Mouse (Mus musculus) 3T3-L1 (cell line): ENCODE measurements at regions not wholly inside any gene's neighbourhood (a gene's known extent, or its start where the extent isn't known, plus 50 kb on each side); places are given as distances from the start of the nearest gene placed in this dataset.

ENCODE experiments used
- DNase-seq: peaks from one replicate; pipeline ENCODE4 v3.0.0-alpha.2; 2015; ENCODE audit warnings: low read depth, low spot score

- peak; percentile 69 for DNase-seq
These were observed 169.9 kb upstream of the Lef1 start for GRCm38 (mm10) chr3:130940302-130940867.

DNA sequence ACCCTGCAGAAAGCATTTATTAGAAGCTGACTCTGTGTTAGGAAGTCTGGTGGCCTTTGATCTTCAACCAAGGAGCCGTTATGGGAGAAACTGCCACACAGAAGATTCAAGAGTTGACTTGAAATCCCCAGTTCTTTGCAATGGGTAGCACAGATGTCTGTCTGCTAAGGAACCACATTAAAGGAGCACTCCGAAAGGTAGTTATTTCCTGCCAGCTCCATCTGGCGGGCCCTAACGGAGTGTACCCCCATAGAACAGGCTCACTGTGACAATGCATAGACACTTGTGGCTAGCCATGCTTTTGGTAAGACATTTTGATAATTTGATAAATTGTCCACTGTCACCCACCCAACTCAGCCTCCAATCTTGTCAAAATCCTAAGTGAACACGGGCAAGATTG, 173.3 kb upstream of the Lef1 start:
- no peak for DNase-seq

DNA sequence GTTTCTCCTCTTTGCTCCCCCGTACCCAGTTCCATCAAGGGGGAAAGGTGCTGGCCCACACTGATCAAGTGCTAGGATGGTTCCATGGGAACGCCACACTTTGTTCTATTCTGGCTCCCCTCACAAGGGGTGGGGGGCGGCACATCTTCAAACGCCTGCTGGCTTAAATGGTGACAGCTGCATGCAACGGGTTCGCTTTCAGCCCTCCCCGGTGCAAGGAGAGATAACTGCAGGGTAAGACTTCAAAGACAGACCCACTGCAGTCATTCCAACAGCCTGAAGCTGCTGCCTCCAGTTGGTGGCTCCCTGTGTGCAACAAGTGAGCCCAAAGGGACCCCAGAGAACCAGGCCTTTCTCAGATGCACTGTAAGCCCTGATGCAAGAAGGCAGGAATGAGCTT, 173.9 kb upstream of the Lef1 start:
- no peak for DNase-seq

- no peak for DNase-seq
These were observed 174.3 kb upstream of the Lef1 start for GRCm38 (mm10) chr3:130935926-130936315.

DNA sequence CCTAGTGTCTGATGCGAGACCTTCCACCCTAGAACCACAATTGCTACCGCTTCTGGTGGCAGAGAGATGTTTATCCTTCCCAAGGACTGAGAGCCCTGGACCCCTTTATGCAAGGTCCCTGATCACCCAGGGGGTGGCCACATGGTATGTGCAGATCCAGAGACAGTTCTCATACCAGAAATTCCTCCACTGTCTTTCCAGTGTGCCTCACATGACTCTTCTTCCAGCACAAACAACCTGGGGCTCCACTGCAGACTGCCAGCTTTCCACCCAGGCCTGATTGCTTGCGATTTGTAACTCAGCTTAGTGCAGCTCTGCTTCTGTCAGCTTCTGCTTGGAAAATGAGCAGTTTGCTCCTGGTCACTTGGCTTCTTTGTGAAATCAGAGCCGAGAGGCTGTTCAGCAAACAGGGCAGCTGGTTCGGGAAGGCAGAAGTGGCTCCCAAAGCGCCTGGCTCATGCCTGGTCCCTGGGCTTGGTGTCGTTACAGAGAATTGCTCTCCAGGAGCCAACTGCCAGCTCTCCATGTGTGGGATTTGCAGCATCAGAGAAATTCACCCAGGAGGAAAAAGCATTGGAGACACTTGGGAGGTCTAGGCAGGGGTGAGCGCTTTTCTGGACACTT, 174.9 kb upstream of the Lef1 start:
- DNase-seq, result peak; percentile 27

- DNase-seq, result peak; percentile 59
These were observed 177.5 kb upstream of the Lef1 start for GRCm38 (mm10) chr3:130932723-130933122.

- peak; percentile 20 for DNase-seq
These were observed 178.0 kb upstream of the Lef1 start for GRCm38 (mm10) chr3:130932226-130932625.

GRCm38 (mm10) chr3:130925000-130925399, 185.3 kb upstream of the Lef1 start:
- DNase-seq, result peak; percentile 14

GRCm38 (mm10) chr3:130923615-130923958, 186.7 kb upstream of the Lef1 start:
- DNase-seq, result no peak

- no peak for DNase-seq
These were observed 187.3 kb upstream of the Lef1 start for GRCm38 (mm10) chr3:130922812-130923614.

- DNase-seq, result no peak
These were observed 188.5 kb upstream of the Lef1 start for GRCm38 (mm10) chr3:130921621-130922245.

GRCm38 (mm10) chr3:130913812-130914211, 183.6 kb upstream of the Rpl34 start:
- no peak for DNase-seq

DNA sequence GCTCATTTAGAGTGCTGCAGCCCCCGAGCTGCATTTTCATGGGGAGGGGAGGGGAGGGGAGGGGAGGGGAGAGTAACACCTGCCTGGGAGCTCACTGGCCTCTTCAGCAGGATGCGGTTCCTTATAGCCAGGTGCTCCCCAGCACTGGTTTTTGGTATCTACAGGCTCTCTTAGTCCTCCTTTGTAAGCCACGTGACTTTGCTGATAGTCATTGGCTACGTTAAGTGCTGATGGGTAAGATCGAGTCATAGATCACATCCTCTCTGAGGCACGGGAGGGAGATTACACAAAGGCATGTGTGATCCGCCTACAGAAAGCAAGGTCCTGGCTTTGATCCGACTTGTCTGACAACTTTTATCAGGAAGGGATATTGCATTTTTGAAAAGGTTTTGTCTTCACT, 174.9 kb upstream of the Rpl34 start:
- no peak for DNase-seq

GRCm38 (mm10) chr3:130903329-130903728, 173.1 kb upstream of the Rpl34 start:
- no peak for DNase-seq

DNA sequence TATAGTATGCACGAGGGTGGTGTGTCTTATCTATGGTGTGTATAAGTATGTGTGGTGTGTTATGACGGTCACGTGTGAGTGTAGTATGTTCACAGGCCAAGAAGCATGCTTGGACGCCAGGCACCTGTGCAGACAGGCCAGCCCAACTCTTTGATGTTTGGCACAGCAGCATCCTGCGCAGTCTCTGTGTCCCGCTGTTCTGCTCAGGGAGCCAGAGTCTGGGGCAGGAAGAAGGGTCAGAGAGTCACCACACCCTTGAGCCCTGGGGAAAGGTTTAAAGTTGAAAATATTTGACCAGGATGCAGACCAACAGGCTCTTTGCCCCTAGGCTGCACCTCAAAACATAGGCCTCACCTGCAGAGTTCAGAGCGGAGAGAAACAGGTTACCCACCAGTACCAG, 172.2 kb upstream of the Rpl34 start:
- no peak for DNase-seq

GRCm38 (mm10) chr3:130901343-130901742, 171.1 kb upstream of the Rpl34 start:
- DNase-seq, result no peak

GRCm38 (mm10) chr3:130900846-130901245, 170.6 kb upstream of the Rpl34 start:
- DNase-seq, result no peak

- no peak for DNase-seq
These were observed 170.0 kb upstream of the Rpl34 start for GRCm38 (mm10) chr3:130900054-130900840.

DNA sequence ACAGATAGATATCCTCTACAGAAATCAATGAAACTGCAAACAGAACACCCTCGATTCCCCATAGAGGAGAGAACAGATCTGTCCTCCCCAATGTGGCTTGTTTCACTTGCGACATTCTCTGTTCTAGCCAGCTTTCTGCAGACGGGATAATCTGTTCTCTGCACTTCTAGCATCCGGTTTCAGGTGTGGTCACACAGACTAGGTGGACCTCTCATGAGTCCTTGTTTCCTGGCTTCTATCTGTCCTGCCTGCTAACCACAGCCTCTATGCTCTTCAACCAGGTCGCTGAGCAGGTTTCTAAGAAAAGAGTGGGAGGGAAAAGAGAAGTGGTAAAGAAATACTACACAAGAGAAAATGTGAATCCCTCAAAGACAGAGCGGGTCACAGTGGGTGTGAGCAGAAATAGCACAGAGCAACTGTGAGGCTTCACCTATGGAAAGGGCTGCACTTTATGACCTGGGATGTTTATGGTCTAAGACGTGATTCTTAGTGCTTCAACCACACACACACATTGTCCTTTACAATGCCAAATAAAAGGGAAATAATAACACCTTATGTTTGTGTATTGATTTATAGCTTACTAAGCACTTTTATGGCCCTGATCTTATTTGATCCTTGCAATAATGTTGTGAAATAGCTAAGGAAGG, 164.1 kb upstream of the Rpl34 start:
- DNase-seq, result no peak

GRCm38 (mm10) chr3:130891310-130891709, 161.1 kb upstream of the Rpl34 start:
- DNase-seq, result peak; percentile 58

DNA sequence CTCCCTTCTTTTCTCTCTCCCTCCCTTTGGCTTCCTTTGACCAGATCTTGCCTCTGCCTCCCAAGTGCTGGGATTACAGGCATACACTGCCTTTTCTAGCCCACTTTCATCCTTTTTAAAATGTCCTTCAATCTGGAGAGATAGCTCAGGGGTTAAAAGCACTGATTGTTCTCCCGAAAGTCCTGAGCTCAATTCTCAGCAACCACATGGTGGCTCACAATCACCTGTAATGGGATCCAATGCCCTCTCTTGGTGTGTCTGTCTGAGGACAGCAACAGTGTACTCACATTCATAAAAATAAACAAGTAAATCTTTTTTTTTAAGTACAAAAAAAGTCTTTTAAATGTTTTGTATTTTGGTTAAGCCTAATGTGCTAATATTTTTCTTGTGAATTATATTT, 158.4 kb upstream of the Rpl34 start:
- peak; percentile 21 for DNase-seq
